Mouse (Mus musculus): ENCODE data around the gene Cdadc1. TPM values are rescaled to one million over a fixed set of nuclear protein-coding genes. Genes with fewer than 3 reads are reported as not detected.

Gene Cdadc1
- total RNA-seq, 1 experiment from 2014 or later: 25.9 TPM

- no peak for ATAC-seq (replicated peaks; ENCODE audit: insufficient number of reproducible peaks, low FRiP score, low TSS enrichment, poor library complexity, severe bottlenecking)
These were observed 45.8 kb downstream of the Cdadc1 start for GRCm38 (mm10) chr14:59551956-59552355.

GRCm38 (mm10) chr14:59550841-59551240, 46.9 kb downstream of the Cdadc1 start:
- ATAC-seq (replicated peaks; ENCODE audit: insufficient number of reproducible peaks, low FRiP score, low TSS enrichment, poor library complexity, severe bottlenecking): no peak

- no peak for ATAC-seq (replicated peaks; ENCODE audit: insufficient number of reproducible peaks, low FRiP score, low TSS enrichment, poor library complexity, severe bottlenecking)
These were observed 48.7 kb downstream of the Cdadc1 start for GRCm38 (mm10) chr14:59549106-59549505.

- ATAC-seq (replicated peaks; ENCODE audit: insufficient number of reproducible peaks, low FRiP score, low TSS enrichment, poor library complexity, severe bottlenecking): no peak
These were observed 49.2 kb downstream of the Cdadc1 start for GRCm38 (mm10) chr14:59548532-59548931.

- no peak for ATAC-seq (replicated peaks; ENCODE audit: insufficient number of reproducible peaks, low FRiP score, low TSS enrichment, poor library complexity, severe bottlenecking)
These were observed 50.2 kb downstream of the Cdadc1 start for GRCm38 (mm10) chr14:59547530-59547929.

- no peak for ATAC-seq (replicated peaks; ENCODE audit: insufficient number of reproducible peaks, low FRiP score, low TSS enrichment, poor library complexity, severe bottlenecking)
These were observed 51.4 kb downstream of the Cdadc1 start for GRCm38 (mm10) chr14:59546162-59546880.

- no peak for ATAC-seq (replicated peaks; ENCODE audit: insufficient number of reproducible peaks, low FRiP score, low TSS enrichment, poor library complexity, severe bottlenecking)
These were observed 53.8 kb downstream of the Cdadc1 start for GRCm38 (mm10) chr14:59543956-59544355.

- no peak for ATAC-seq (replicated peaks; ENCODE audit: insufficient number of reproducible peaks, low FRiP score, low TSS enrichment, poor library complexity, severe bottlenecking)
These were observed 54.5 kb downstream of the Cdadc1 start for GRCm38 (mm10) chr14:59543158-59543826.

GRCm38 (mm10) chr14:59540761-59541160, 57.0 kb downstream of the Cdadc1 start:
- ATAC-seq (replicated peaks; ENCODE audit: insufficient number of reproducible peaks, low FRiP score, low TSS enrichment, poor library complexity, severe bottlenecking): no peak

- ATAC-seq (replicated peaks; ENCODE audit: insufficient number of reproducible peaks, low FRiP score, low TSS enrichment, poor library complexity, severe bottlenecking): no peak
These were observed 57.5 kb downstream of the Cdadc1 start for GRCm38 (mm10) chr14:59540230-59540629.

GRCm38 (mm10) chr14:59537829-59538432, 59.8 kb downstream of the Cdadc1 start:
- no peak for ATAC-seq (replicated peaks; ENCODE audit: insufficient number of reproducible peaks, low FRiP score, low TSS enrichment, poor library complexity, severe bottlenecking)

GRCm38 (mm10) chr14:59533908-59534307, 63.9 kb downstream of the Cdadc1 start:
- ATAC-seq (replicated peaks; ENCODE audit: insufficient number of reproducible peaks, low FRiP score, low TSS enrichment, poor library complexity, severe bottlenecking): no peak

- no peak for ATAC-seq (replicated peaks; ENCODE audit: insufficient number of reproducible peaks, low FRiP score, low TSS enrichment, poor library complexity, severe bottlenecking)
These were observed 64.8 kb downstream of the Cdadc1 start for GRCm38 (mm10) chr14:59532986-59533385.

- no peak for ATAC-seq (replicated peaks; ENCODE audit: insufficient number of reproducible peaks, low FRiP score, low TSS enrichment, poor library complexity, severe bottlenecking)
These were observed 67.0 kb downstream of the Cdadc1 start for GRCm38 (mm10) chr14:59530801-59531200.

- ATAC-seq (replicated peaks; ENCODE audit: insufficient number of reproducible peaks, low FRiP score, low TSS enrichment, poor library complexity, severe bottlenecking): no peak
These were observed 71.9 kb downstream of the Cdadc1 start for GRCm38 (mm10) chr14:59525843-59526242.

GRCm38 (mm10) chr14:59513922-59514444, 83.8 kb downstream of the Cdadc1 start:
- no peak for ATAC-seq (replicated peaks; ENCODE audit: insufficient number of reproducible peaks, low FRiP score, low TSS enrichment, poor library complexity, severe bottlenecking)

Data from monocyte, adult 5-6 weeks (primary cell).